Mouse (Mus musculus): ENCODE measurements at regions not wholly inside any gene's neighbourhood (a gene's known extent, or its start where the extent isn't known, plus 50 kb on each side); places are given as distances from the start of the nearest gene placed in this dataset.

- ATAC-seq: no peak
- Histone ChIP-seq H3K9me3 (ENCODE audit: control insufficient read depth, low read length) (no peaks in the 10 kb centered on the region), H3K9ac (ENCODE audit: low read depth, low read length) (no peak overlapping the region), H3K36me3 (ENCODE audit: control insufficient read depth, insufficient read depth, low read length) (no peaks in the 10 kb centered on the region), H3K4me1 (ENCODE audit: control insufficient read depth, insufficient read depth, low read length) (no peaks in the 10 kb centered on the region), H3K4me2 (ENCODE audit: low read depth, low read length) (no peak overlapping the region), H3K27ac (ENCODE audit: low read length) (no peak overlapping the region), H3K27me3 (replicated peaks; ENCODE audit: control insufficient read depth, insufficient read depth, low read length) (no peaks in the 10 kb centered on the region), H3K4me3 (ENCODE audit: low read length) (no peak overlapping the region)
- 87% methylated on average over 14 of the region's 14 CpGs for WGBS
Observed at GRCm38 (mm10) chr1:183504103-183504841, 86.3 kb downstream of the Hhipl2 start.

DNA sequence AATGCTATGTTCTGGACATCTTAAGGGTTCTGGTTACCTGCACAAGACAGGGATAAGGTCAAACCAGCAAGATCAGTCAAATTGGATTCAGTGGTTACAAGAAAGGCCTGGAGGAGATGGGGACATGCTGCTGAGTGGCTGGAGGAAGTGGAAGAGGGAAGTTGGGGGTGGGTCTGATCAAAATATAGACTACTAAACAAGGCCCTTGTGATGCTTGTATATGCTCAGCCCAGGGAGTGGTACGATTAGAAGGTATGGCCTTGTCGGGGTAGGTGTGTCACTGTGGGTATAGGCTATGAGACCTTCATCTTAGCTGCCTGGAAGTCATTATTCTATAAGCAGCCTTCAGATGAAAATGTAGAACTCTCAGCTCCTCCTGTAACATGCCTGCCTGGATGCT lies 89.9 kb downstream of the Hhipl2 start:
- no peaks in the 10 kb centered on the region for H3K4me1 ChIP-seq (ENCODE audit: control insufficient read depth, insufficient read depth, low read length)
- no peaks in the 10 kb centered on the region for H3K27me3 ChIP-seq (replicated peaks; ENCODE audit: control insufficient read depth, insufficient read depth, low read length)
- no peak overlapping the region for H3K9ac ChIP-seq (ENCODE audit: low read depth, low read length)
- H3K36me3 ChIP-seq (ENCODE audit: control insufficient read depth, insufficient read depth, low read length): no peaks in the 10 kb centered on the region
- no peak overlapping the region for H3K4me3 ChIP-seq (ENCODE audit: low read length)
- no peak overlapping the region for H3K4me2 ChIP-seq (ENCODE audit: low read depth, low read length)
- no peak overlapping the region for H3K27ac ChIP-seq (ENCODE audit: low read length)
- no peaks in the 10 kb centered on the region for H3K9me3 ChIP-seq (ENCODE audit: control insufficient read depth, low read length)
- 90% methylated on average over 2 of the region's 2 CpGs for WGBS
- no peak for ATAC-seq

DNA sequence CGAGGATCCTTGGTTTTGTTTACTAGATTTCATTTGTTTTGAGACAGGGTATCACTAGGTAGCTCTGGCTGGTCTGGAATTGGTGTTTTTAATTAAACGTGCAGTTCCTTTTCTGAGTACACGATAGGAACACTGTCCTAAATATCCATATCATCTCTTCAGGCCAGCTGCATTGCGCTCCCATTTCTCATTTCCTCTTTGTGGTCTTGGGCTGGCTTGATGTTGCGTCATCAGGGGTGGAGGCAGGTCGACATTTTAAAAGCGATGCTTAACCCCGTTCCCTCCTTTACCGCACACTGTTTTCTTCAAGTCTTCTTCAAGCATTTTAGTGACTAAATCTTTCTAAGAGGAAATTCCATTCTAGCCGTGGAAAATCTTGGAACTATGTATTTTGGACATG lies 92.7 kb downstream of the Hhipl2 start:
- Histone ChIP-seq H3K9ac (ENCODE audit: low read depth, low read length) (no peak overlapping the region), H3K4me2 (ENCODE audit: low read depth, low read length) (no peak overlapping the region), H3K4me3 (ENCODE audit: low read length) (no peak overlapping the region), H3K9me3 (ENCODE audit: control insufficient read depth, low read length) (no peaks in the 10 kb centered on the region), H3K27me3 (replicated peaks; ENCODE audit: control insufficient read depth, insufficient read depth, low read length) (no peaks in the 10 kb centered on the region), H3K4me1 (ENCODE audit: control insufficient read depth, insufficient read depth, low read length) (no peaks in the 10 kb centered on the region), H3K27ac (ENCODE audit: low read length) (no peak overlapping the region), H3K36me3 (ENCODE audit: control insufficient read depth, insufficient read depth, low read length) (no peaks in the 10 kb centered on the region)
- 76% methylated on average over 10 of the region's 10 CpGs for WGBS
- no peak for ATAC-seq

DNA sequence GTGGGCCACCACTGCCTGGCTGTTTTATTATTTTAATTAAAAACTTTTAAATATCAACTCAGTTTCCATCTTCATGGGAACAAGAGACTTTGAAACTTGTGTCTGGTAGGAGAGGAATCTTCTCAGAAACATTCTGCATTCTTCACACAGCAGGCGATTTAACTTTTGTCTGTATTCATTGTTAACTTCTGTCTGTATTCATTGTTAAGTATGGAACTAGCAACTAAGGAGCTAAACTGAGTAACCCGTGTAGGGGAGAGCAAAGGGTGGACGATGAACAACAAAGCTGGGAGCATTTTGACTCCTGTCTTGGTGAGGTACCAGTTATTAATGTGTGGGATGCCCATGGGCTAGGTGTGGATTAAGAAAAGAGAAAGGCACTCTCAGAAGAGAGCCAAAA lies 95.9 kb downstream of the Hhipl2 start:
- H3K4me2 ChIP-seq (ENCODE audit: low read depth, low read length): no peak overlapping the region
- H3K4me3 ChIP-seq (ENCODE audit: low read length): no peak overlapping the region
- H3K36me3 ChIP-seq (ENCODE audit: control insufficient read depth, insufficient read depth, low read length): no peaks in the 10 kb centered on the region
- H3K9ac ChIP-seq (ENCODE audit: low read depth, low read length): no peak overlapping the region
- H3K4me1 ChIP-seq (ENCODE audit: control insufficient read depth, insufficient read depth, low read length): no peaks in the 10 kb centered on the region
- WGBS: 80% methylated on average over 3 of the region's 3 CpGs
- no peak overlapping the region for H3K27ac ChIP-seq (ENCODE audit: low read length)
- no peaks in the 10 kb centered on the region for H3K27me3 ChIP-seq (replicated peaks; ENCODE audit: control insufficient read depth, insufficient read depth, low read length)
- no peak for ATAC-seq
- H3K9me3 ChIP-seq (ENCODE audit: control insufficient read depth, low read length): no peaks in the 10 kb centered on the region

- ATAC-seq: no peak
- H3K4me3 ChIP-seq (ENCODE audit: low read length): no peak overlapping the region
- no peaks in the 10 kb centered on the region for H3K27me3 ChIP-seq (replicated peaks; ENCODE audit: control insufficient read depth, insufficient read depth, low read length)
- WGBS: 76% methylated on average over 15 of the region's 15 CpGs
- H3K27ac ChIP-seq (ENCODE audit: low read length): no peak overlapping the region
- H3K9ac ChIP-seq (ENCODE audit: low read depth, low read length): no peak overlapping the region
- no peaks in the 10 kb centered on the region for H3K4me1 ChIP-seq (ENCODE audit: control insufficient read depth, insufficient read depth, low read length)
- no peaks in the 10 kb centered on the region for H3K36me3 ChIP-seq (ENCODE audit: control insufficient read depth, insufficient read depth, low read length)
- H3K4me2 ChIP-seq (ENCODE audit: low read depth, low read length): no peak overlapping the region
- no peaks in the 10 kb centered on the region for H3K9me3 ChIP-seq (ENCODE audit: control insufficient read depth, low read length)
Observed at GRCm38 (mm10) chr1:183514281-183514983, 96.4 kb downstream of the Hhipl2 start.

GRCm38 (mm10) chr1:183514984-183515287 lies 96.9 kb downstream of the Hhipl2 start:
- no peak overlapping the region for H3K4me3 ChIP-seq (ENCODE audit: low read length)
- no peaks in the 10 kb centered on the region for H3K36me3 ChIP-seq (ENCODE audit: control insufficient read depth, insufficient read depth, low read length)
- no peak overlapping the region for H3K27ac ChIP-seq (ENCODE audit: low read length)
- no peak for ATAC-seq
- no peak overlapping the region for H3K4me2 ChIP-seq (ENCODE audit: low read depth, low read length)
- 72% methylated on average over 2 of the region's 2 CpGs for WGBS
- H3K9ac ChIP-seq (ENCODE audit: low read depth, low read length): no peak overlapping the region
- H3K9me3 ChIP-seq (ENCODE audit: control insufficient read depth, low read length): no peaks in the 10 kb centered on the region
- no peaks in the 10 kb centered on the region for H3K27me3 ChIP-seq (replicated peaks; ENCODE audit: control insufficient read depth, insufficient read depth, low read length)
- no peaks in the 10 kb centered on the region for H3K4me1 ChIP-seq (ENCODE audit: control insufficient read depth, insufficient read depth, low read length)

DNA sequence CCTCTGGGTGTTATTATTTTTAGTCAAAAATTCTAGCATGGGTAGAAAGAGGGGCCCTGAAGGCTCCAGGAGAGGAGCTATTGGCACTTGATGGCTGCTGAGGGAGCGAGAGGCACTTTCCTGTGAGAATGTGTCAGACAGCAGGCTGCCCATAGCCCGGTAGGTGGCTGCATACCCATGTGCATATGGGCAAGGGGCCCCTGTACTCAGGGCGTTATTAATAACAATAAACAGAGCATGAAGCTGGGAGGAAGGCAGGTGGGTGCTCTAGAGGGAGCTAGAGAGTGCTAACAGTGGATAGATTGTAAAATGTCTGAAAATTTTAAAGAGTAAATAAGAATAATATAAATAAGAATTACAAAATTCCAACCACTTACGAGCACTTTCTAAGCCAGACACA lies 98.2 kb downstream of the Hhipl2 start:
- H3K27ac ChIP-seq (ENCODE audit: low read length): no peak overlapping the region
- 69% methylated on average over 4 of the region's 4 CpGs for WGBS
- H3K27me3 ChIP-seq (replicated peaks; ENCODE audit: control insufficient read depth, insufficient read depth, low read length): no peaks in the 10 kb centered on the region
- no peak for ATAC-seq
- no peaks in the 10 kb centered on the region for H3K36me3 ChIP-seq (ENCODE audit: control insufficient read depth, insufficient read depth, low read length)
- H3K4me1 ChIP-seq (ENCODE audit: control insufficient read depth, insufficient read depth, low read length): no peaks in the 10 kb centered on the region
- H3K4me3 ChIP-seq (ENCODE audit: low read length): no peak overlapping the region
- H3K4me2 ChIP-seq (ENCODE audit: low read depth, low read length): no peak overlapping the region
- no peaks in the 10 kb centered on the region for H3K9me3 ChIP-seq (ENCODE audit: control insufficient read depth, low read length)
- H3K9ac ChIP-seq (ENCODE audit: low read depth, low read length): no peak overlapping the region

- no peak overlapping the region for H3K4me2 ChIP-seq (ENCODE audit: low read depth, low read length)
- no peak overlapping the region for H3K27ac ChIP-seq (ENCODE audit: low read length)
- no peak for ATAC-seq
- H3K27me3 ChIP-seq (replicated peaks; ENCODE audit: control insufficient read depth, insufficient read depth, low read length): no peaks in the 10 kb centered on the region
- no peaks in the 10 kb centered on the region for H3K4me1 ChIP-seq (ENCODE audit: control insufficient read depth, insufficient read depth, low read length)
- no peak overlapping the region for H3K4me3 ChIP-seq (ENCODE audit: low read length)
- 75% methylated on average over 4 of the region's 4 CpGs for WGBS
- H3K9ac ChIP-seq (ENCODE audit: low read depth, low read length): no peak overlapping the region
- H3K9me3 ChIP-seq (ENCODE audit: control insufficient read depth, low read length): no peaks in the 10 kb centered on the region
- H3K36me3 ChIP-seq (ENCODE audit: control insufficient read depth, insufficient read depth, low read length): no peaks in the 10 kb centered on the region
Observed at GRCm38 (mm10) chr1:183517236-183517635, 99.2 kb downstream of the Hhipl2 start.

DNA sequence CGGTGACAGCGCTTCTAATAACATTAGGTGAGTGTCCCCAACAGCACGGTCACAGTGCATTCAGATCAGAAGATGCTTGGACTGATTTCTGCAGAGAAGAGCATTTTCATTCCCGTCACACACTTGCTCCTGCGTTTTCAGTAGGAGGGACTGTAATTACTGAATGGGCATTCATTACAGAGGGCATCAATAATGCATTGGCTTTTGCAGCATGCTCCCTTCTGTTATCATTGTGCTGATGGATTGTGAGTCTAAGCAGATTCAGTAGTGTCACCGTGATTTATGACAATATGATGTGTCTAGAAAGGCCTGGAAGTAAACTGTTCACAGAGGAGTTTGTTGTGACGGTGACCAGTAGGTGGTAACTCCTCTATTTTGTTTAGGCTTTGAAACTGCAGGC lies 103.6 kb downstream of the Hhipl2 start:
- Histone ChIP-seq H3K4me3 (ENCODE audit: low read length) (no peak overlapping the region), H3K36me3 (ENCODE audit: control insufficient read depth, insufficient read depth, low read length) (no peaks in the 10 kb centered on the region), H3K9me3 (ENCODE audit: control insufficient read depth, low read length) (no peaks in the 10 kb centered on the region), H3K9ac (ENCODE audit: low read depth, low read length) (no peak overlapping the region), H3K4me1 (ENCODE audit: control insufficient read depth, insufficient read depth, low read length) (no peaks in the 10 kb centered on the region), H3K27me3 (replicated peaks; ENCODE audit: control insufficient read depth, insufficient read depth, low read length) (no peaks in the 10 kb centered on the region), H3K4me2 (ENCODE audit: low read depth, low read length) (no peak overlapping the region), H3K27ac (ENCODE audit: low read length) (no peak overlapping the region)
- WGBS: 61% methylated on average over 7 of the region's 7 CpGs
- no peak for ATAC-seq

DNA sequence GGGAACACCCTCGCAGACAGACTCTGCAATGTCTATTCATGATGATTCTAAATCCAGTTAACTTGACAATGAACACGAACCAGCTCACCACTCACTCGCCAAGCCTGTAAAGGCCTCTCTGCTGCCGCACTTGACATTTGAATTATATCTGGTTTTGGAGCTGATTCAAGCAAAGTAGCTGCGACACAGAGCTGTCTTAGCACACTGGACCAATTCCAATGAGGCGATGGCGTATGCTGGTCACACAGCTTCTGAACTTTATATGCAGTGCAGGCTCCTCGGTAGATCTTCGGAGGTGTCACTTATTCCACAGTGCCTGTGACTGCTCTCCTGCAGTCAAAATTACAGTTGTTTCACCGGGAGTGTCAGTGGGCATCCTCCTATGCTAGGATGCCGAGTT lies 115.4 kb downstream of the Hhipl2 start:
- H3K9me3 ChIP-seq (ENCODE audit: control insufficient read depth, low read length): no peaks in the 10 kb centered on the region
- no peaks in the 10 kb centered on the region for H3K4me1 ChIP-seq (ENCODE audit: control insufficient read depth, insufficient read depth, low read length)
- no peaks in the 10 kb centered on the region for H3K36me3 ChIP-seq (ENCODE audit: control insufficient read depth, insufficient read depth, low read length)
- H3K4me2 ChIP-seq (ENCODE audit: low read depth, low read length): no peak overlapping the region
- no peak overlapping the region for H3K9ac ChIP-seq (ENCODE audit: low read depth, low read length)
- no peak overlapping the region for H3K4me3 ChIP-seq (ENCODE audit: low read length)
- no peak overlapping the region for H3K27ac ChIP-seq (ENCODE audit: low read length)
- ATAC-seq: no peak
- no peaks in the 10 kb centered on the region for H3K27me3 ChIP-seq (replicated peaks; ENCODE audit: control insufficient read depth, insufficient read depth, low read length)
- 83% methylated on average over 11 of the region's 11 CpGs for WGBS

Measured in intestine, embryonic 16.5 days (tissue).